Mouse (Mus musculus) left cerebral cortex, postnatal 10 days (tissue): ENCODE data around the gene Ncbp2. TPM values are rescaled to one million over a fixed set of nuclear protein-coding genes. Genes with fewer than 3 reads are reported as not detected.

Experiments used
- DNase-seq, 2 experiments: peaks; one replicate each; pipeline ENCODE4 v3.0.0; 2021 to 2022; ENCODE audit warnings: low spot score in 2 of 2, mixed read lengths in 1 of 2; ENCODE audit errors: extremely low spot score in 1 of 2
- intact Hi-C: fragments of 180-260 bp; cut with DNase I; formaldehyde crosslinking; loops from one replicate; pipeline ENCODE4 v1.15.1; 2025
- total RNA-seq, 2 experiments: library from RNA; stranded (reverse); gene quantifications; 2 replicates each; pipeline ENCODE4 v1.2.3; 2021

The Ncbp2 gene
- 10 to 100 TPM; 44.8 to 45.9 TPM for total RNA-seq

- peak; percentile 95 to 99 for DNase-seq
- intact Hi-C loops, result no loop called here
Measured at GRCm38 (mm10) chr16:31948345-31948774, at the start of gene Ncbp2, which contains the start of gene 0610012G03Rik. Gene Ncbp2 (plus strand): TSS chr16:31948513. Gene 0610012G03Rik (minus strand): TSS chr16:31948494.

GRCm38 (mm10) chr16:31898546-31899326, 49.6 kb upstream of the Ncbp2 start:
- peak; percentile 71 to 85 for DNase-seq
- intact Hi-C loops, result no loop called here

GRCm38 (mm10) chr16:31901886-31902285, 46.4 kb upstream of the Ncbp2 start:
- no peak for DNase-seq

GRCm38 (mm10) chr16:31903239-31903638, 45.1 kb upstream of the Ncbp2 start:
- intact Hi-C loops, result no loop called here
- DNase-seq, result no peak

More at GRCm38 (mm10) chr16:31901886-31902285, 46.4 kb upstream of the Ncbp2 start:
- intact Hi-C loops, result no loop called here

- no peak for DNase-seq
Measured at GRCm38 (mm10) chr16:31905331-31905730, 43.0 kb upstream of the Ncbp2 start.

GRCm38 (mm10) chr16:31905891-31906825, 42.2 kb upstream of the Ncbp2 start:
- intact Hi-C loops, result no loop called here
- no peak for DNase-seq

More at GRCm38 (mm10) chr16:31905331-31905730, 43.0 kb upstream of the Ncbp2 start:
- intact Hi-C loops, result no loop called here

- intact Hi-C loops, result no loop called here
- peak in 1 of 2 experiments; percentile 61 for DNase-seq
Measured at GRCm38 (mm10) chr16:31906896-31907295, 41.4 kb upstream of the Ncbp2 start.

- no peak for DNase-seq
- intact Hi-C loops, result no loop called here
Measured at GRCm38 (mm10) chr16:31908959-31909358, 39.4 kb upstream of the Ncbp2 start.

- DNase-seq, result no peak
- intact Hi-C loops, result no loop called here
Measured at GRCm38 (mm10) chr16:31910281-31910847, 37.9 kb upstream of the Ncbp2 start.

- DNase-seq, result no peak
- intact Hi-C loops, result loop anchor here (2.0 to 5.0 kb wide), 4 partner anchors 39 to 460 kb away; partner anchors contain the start of gene Meltf
Measured at GRCm38 (mm10) chr16:31917776-31918175, 30.5 kb upstream of the Ncbp2 start.

- DNase-seq, result peak; percentile 83 to 91
- intact Hi-C loops, result loop anchor here (2.0 to 5.0 kb wide), 4 partner anchors 39 to 461 kb away; partner anchors contain the start of gene Meltf
Measured at GRCm38 (mm10) chr16:31918248-31918724, 30.0 kb upstream of the Ncbp2 start.

- no peak for DNase-seq
- intact Hi-C loops, result no loop called here
Measured at GRCm38 (mm10) chr16:31924368-31924767, 23.9 kb upstream of the Ncbp2 start.

- intact Hi-C loops, result no loop called here
Measured at GRCm38 (mm10) chr16:31926091-31926490, 22.2 kb upstream of the Ncbp2 start.

GRCm38 (mm10) chr16:31926547-31927182, 21.6 kb upstream of the Ncbp2 start:
- no peak for DNase-seq
- intact Hi-C loops, result no loop called here

More at GRCm38 (mm10) chr16:31926091-31926490, 22.2 kb upstream of the Ncbp2 start:
- no peak for DNase-seq

GRCm38 (mm10) chr16:31927412-31927811, 20.9 kb upstream of the Ncbp2 start:
- DNase-seq, result no peak
- intact Hi-C loops, result no loop called here

GRCm38 (mm10) chr16:31931330-31931729, 17.0 kb upstream of the Ncbp2 start:
- intact Hi-C loops, result no loop called here
- DNase-seq, result peak in 1 of 2 experiments; percentile 42

- intact Hi-C loops, result no loop called here
- no peak for DNase-seq
Measured at GRCm38 (mm10) chr16:31932255-31932654, 16.1 kb upstream of the Ncbp2 start.
